Mouse (Mus musculus) heart, embryonic 12.5 days (tissue): ENCODE results near the gene Slc25a17. TPM values are rescaled to one million over a fixed set of nuclear protein-coding genes. Genes with fewer than 3 reads are reported as not detected.

Experiments
- ATAC-seq: fragments of 200-750 bp; cut with Nextera tagmentation; 2 replicates; pipeline ENCODE4 v1.8.0; 2017; ENCODE audit warnings: moderate TSS enrichment, moderate library complexity; ENCODE audit not compliant: insufficient number of reproducible peaks, low FRiP score
- H3K27ac ChIP-seq: fragments of 300-500 bp; sonication (generic); 2 replicates; pipeline ENCODE4 v1.5.1; 2016; ENCODE audit warnings: mild to moderate bottlenecking, moderate library complexity; ENCODE audit not compliant: poor library complexity, severe bottlenecking
- H3K27me3 ChIP-seq: fragments of 300-500 bp; sonication (generic); replicated peaks from 2 replicates; pipeline ENCODE4 v1.6.1; 2016; ENCODE audit warnings: mild to moderate bottlenecking, moderate library complexity
- H3K36me3 ChIP-seq: fragments of 300-500 bp; sonication (generic); 2 replicates; pipeline ENCODE4 v1.6.1; 2016; ENCODE audit warnings: mild to moderate bottlenecking, moderate library complexity
- H3K4me1 ChIP-seq: fragments of 300-500 bp; sonication (generic); replicated peaks from 2 replicates; pipeline ENCODE4 v1.6.1; 2016; ENCODE audit warnings: mild to moderate bottlenecking
- H3K4me2 ChIP-seq: fragments of 300-500 bp; sonication (generic); 2 replicates; pipeline ENCODE4 v1.6.1; 2016; ENCODE audit warnings: mild to moderate bottlenecking, moderate library complexity
- H3K4me3 ChIP-seq: fragments of 300-500 bp; sonication (generic); 2 replicates; pipeline ENCODE4 v1.5.1; 2016; ENCODE audit warnings: mild to moderate bottlenecking
- H3K9ac ChIP-seq: fragments of 300-500 bp; sonication (generic); 2 replicates; pipeline ENCODE4 v1.6.1; 2016; ENCODE audit warnings: mild to moderate bottlenecking, moderate library complexity
- H3K9me3 ChIP-seq: fragments of 300-500 bp; sonication (generic); replicated peaks from 2 replicates; pipeline ENCODE4 v1.6.1; 2016; ENCODE audit warnings: mild to moderate bottlenecking, moderate library complexity
- WGBS: fragments of 180-500 bp; shearing (Covaris S2); methylation state at CpG from one replicate; pipeline ENCODE4 v1.1.7; 2016; 5-methylcytosine and 5-hydroxymethylcytosine counted together
- polyA plus RNA-seq: library from polyadenylated mRNA; unstranded; fragments of >200 nt; fragmentation: Nextera tagmentation; extraction: Ambion mirVana; gene quantifications from 2 replicates; pipeline ENCODE4 v1.2.1, GENCODE M21; 2016

Slc25a17 gene
- polyA plus RNA-seq, 1 experiment from 2014 or later: 54.1 TPM

DNA sequence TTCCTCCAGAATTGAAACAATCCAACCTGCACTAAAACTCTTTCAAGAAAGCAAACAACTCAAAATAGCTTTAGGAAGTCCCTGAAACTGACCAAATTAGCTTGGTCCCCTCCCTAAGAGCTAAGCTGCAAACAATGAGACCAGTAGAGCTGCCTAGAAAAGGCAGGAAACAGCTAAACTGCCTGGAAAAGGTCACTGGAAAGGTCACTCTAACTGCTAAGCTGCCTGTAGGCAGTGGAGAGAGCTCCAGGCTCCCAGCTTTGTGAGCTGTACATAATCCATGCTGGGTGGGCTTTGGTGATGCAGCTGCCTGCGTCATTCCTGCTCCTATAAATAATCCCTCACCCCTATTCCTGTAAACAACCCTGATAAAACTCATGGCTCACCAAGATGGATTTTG, 9.7 kb upstream of the Slc25a17 start:
- Histone ChIP-seq H3K4me3 (no peak overlapping the region), H3K27ac (no peak overlapping the region), H3K27me3 (no peaks in the 10 kb centered on the region), H3K9me3 (no peaks in the 10 kb centered on the region), H3K36me3 (peaks cover 77% of the 10 kb centered on the region), H3K4me1 (no peaks in the 10 kb centered on the region), H3K9ac (no peak overlapping the region), H3K4me2 (no peak overlapping the region)
- 86% methylated on average over 1 of the region's 1 CpGs for WGBS
- no peak for ATAC-seq

DNA sequence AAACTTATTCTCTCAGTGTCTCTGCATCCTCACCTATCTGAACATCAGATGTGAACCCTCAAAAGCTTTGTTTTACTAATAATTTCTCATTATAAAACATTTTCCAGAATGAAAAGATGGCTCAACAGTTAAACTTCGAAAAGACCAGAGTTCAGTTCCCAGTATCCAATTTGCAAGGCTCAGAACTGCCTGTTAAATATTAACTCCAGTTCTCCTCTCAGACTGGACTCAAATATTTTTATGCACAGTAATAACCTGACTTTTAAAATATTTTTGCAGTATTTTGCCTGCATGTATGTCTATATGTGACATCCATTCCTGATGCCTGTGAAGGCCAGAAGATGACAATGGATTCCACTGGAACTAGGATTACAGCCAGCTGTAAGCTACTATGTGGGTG, 8.0 kb upstream of the Slc25a17 start:
- Histone ChIP-seq H3K4me1 (no peaks in the 10 kb centered on the region), H3K27me3 (no peaks in the 10 kb centered on the region), H3K4me3 (no peak overlapping the region), H3K9me3 (no peaks in the 10 kb centered on the region), H3K27ac (no peak overlapping the region), H3K9ac (no peak overlapping the region), H3K36me3 (peaks cover 78% of the 10 kb centered on the region), H3K4me2 (no peak overlapping the region)
- 90% methylated on average over 1 of the region's 1 CpGs for WGBS
- ATAC-seq: no peak

DNA sequence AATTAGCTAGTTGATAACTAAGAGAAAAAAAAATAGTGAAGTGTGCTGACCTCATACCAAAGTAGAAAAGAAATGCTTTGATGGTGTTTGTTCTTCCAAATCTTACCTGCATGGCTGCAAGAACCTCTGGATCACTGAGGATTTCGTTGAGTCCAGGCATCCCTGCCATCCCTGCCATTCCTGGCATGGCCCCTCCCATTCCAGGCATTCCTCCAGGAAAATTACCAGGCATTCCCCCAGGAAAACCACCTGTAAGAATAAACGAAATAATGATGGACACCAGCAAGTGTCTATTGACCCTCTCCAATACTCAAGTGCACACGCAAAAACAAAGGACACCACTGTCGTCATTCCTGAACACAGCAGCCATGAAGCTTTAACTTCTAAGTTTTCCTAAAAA, 5.6 kb upstream of the Slc25a17 start:
- Histone ChIP-seq H3K4me1 (peaks cover 5% of the 10 kb centered on the region), H3K27ac (no peak overlapping the region), H3K4me2 (no peak overlapping the region), H3K4me3 (no peak overlapping the region), H3K27me3 (no peaks in the 10 kb centered on the region), H3K9me3 (no peaks in the 10 kb centered on the region), H3K36me3 (peaks cover 67% of the 10 kb centered on the region), H3K9ac (no peak overlapping the region)
- 80% methylated on average over 4 of the region's 4 CpGs for WGBS
- ATAC-seq: no peak

DNA sequence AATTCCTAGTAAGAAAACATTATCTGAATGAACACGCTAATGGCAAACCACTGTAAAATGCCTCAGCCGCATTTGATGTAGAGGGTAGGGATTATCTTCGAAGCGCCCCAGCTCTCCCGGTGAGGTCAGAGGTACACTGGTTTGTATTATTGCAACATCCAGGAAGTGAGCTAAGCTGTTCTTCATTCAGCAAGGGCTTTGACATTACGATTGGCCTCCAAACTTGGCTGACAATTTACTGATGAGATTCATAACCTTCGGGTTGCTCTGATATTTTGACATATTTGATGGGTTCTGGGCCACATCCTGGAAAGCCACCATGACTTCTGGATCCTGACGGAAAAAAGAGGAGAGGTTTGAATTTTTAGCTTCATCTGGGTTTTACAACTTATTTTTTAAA, 4.6 kb upstream of the Slc25a17 start:
- Histone ChIP-seq H3K4me3 (no peak overlapping the region), H3K4me1 (peaks cover 9% of the 10 kb centered on the region), H3K36me3 (peaks cover 59% of the 10 kb centered on the region), H3K9me3 (no peaks in the 10 kb centered on the region), H3K27me3 (no peaks in the 10 kb centered on the region), H3K27ac (no peak overlapping the region), H3K9ac (no peak overlapping the region), H3K4me2 (no peak overlapping the region)
- no peak for ATAC-seq
- WGBS: 82% methylated on average over 8 of the region's 8 CpGs

DNA sequence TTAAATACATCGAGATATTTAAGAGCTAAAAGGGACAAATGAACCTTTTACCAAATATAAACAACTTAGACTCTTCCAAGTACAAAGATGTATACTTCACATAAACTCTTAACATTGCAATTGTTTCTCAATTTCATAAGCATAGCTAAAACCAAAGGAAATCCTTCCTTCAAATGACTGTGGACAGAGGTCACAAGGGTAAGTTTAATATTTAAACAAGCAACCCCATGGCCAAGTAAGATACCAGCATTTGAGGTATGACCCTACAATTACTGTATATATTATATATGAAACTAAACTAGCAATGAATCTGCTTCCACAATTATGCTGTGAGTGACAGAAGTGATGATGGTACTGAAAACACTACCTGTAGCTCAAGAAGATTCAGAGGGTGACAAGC, 3.7 kb upstream of the Slc25a17 start:
- H3K4me3 ChIP-seq: no peak overlapping the region
- no peak overlapping the region for H3K4me2 ChIP-seq
- no peaks in the 10 kb centered on the region for H3K27me3 ChIP-seq
- 86% methylated on average over 1 of the region's 1 CpGs for WGBS
- no peak overlapping the region for H3K27ac ChIP-seq
- H3K9ac ChIP-seq: no peak overlapping the region
- peaks cover 17% of the 10 kb centered on the region for H3K4me1 ChIP-seq
- peaks cover 52% of the 10 kb centered on the region for H3K36me3 ChIP-seq
- no peaks in the 10 kb centered on the region for H3K9me3 ChIP-seq
- ATAC-seq: no peak

DNA sequence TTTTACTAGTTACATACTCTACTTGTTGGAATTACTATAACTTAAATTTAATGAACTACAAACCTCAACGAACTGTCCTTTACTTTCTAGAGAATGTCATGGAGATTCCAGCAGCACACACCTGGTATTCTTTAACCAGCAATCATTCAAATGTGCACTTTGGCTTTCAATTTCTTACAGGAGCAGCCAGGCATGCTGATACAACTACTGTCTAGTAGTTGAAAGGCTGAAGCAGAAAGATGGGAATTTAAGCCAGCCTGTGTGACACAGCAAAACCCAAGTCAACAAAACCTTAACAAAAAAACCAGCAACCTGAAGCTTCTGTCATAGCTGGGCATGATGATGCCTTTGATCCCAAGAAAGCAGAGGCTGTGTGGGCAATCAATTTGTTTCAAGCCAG, 1.9 kb upstream of the Slc25a17 start:
- Histone ChIP-seq H3K36me3 (peaks cover 41% of the 10 kb centered on the region), H3K4me3 (no peak overlapping the region), H3K9ac (no peak overlapping the region), H3K9me3 (no peaks in the 10 kb centered on the region), H3K4me2 (no peak overlapping the region), H3K27ac (no peak overlapping the region), H3K4me1 (peaks cover 22% of the 10 kb centered on the region), H3K27me3 (no peaks in the 10 kb centered on the region)
- WGBS: 72% methylated on average over 1 of the region's 1 CpGs
- no peak for ATAC-seq

DNA sequence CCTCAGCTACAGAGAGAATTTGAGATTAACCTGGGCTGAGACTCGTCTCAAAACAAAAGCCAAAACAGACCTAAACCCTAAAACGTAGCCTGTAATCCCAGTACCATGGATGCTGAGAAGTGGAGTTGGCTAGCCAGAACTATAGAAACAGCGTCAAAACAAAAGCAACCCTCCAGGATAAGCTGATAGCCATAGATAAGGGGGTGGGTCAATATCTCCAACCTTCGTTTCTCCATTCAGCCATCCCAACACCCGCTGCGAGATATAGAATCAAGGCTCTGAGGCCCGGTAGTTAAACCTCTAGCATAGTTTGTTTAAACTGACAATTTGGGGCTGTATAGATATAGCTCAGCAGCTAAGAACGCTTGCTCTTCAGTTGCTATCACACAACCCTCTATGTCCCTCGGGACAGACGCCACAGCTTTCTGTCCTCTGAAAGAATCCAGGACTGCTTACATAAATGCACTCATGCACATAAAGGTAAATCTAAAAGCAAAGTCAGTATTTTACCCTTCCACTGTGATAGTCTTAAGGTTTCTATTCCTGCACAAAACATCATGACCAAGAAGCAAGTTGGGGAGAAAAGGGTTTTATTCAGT, 904 bp upstream of the Slc25a17 start:
- Histone ChIP-seq H3K36me3 (peaks cover 32% of the 10 kb centered on the region), H3K27ac (peak overlapping the region; percentile 83), H3K4me3 (peak overlapping the region; percentile 71; the same call in 1 of the 2 replicates), H3K27me3 (no peaks in the 10 kb centered on the region), H3K9me3 (no peaks in the 10 kb centered on the region), H3K4me1 (peaks cover 22% of the 10 kb centered on the region), H3K4me2 (peak overlapping the region; percentile 86), H3K9ac (no peak overlapping the region)
- no peak for ATAC-seq
- 19% methylated on average over 10 of the region's 10 CpGs for WGBS

DNA sequence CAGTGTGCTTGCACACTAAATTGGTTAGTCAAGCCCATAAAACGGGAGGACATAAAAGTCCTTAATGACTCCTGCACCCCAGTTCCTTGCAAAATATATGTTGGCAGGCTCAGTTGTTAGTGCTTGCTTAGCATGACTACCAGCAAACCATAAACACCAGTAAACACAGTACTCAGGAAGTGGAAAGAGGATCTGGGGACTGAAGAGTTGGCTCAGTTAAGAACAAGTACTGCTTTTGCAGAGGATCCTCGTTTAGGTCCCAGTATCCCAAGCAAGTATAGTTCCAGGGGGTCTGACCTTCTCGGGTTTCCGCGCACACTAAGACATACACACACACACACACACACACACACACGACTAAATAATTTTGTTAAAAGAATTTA, 401 bp upstream of the Slc25a17 start:
- WGBS: 36% methylated on average over 6 of the region's 6 CpGs
- H3K9ac ChIP-seq: no peak overlapping the region
- peak overlapping the region; percentile 71 for H3K4me3 ChIP-seq
- H3K4me1 ChIP-seq: peaks cover 22% of the 10 kb centered on the region
- peak overlapping the region; percentile 83 for H3K27ac ChIP-seq
- no peaks in the 10 kb centered on the region for H3K9me3 ChIP-seq
- no peaks in the 10 kb centered on the region for H3K27me3 ChIP-seq
- peak overlapping the region; percentile 86 for H3K4me2 ChIP-seq
- ATAC-seq: peak; percentile 46; the same call in 1 of the 2 replicates
- H3K36me3 ChIP-seq: peaks cover 27% of the 10 kb centered on the region

DNA sequence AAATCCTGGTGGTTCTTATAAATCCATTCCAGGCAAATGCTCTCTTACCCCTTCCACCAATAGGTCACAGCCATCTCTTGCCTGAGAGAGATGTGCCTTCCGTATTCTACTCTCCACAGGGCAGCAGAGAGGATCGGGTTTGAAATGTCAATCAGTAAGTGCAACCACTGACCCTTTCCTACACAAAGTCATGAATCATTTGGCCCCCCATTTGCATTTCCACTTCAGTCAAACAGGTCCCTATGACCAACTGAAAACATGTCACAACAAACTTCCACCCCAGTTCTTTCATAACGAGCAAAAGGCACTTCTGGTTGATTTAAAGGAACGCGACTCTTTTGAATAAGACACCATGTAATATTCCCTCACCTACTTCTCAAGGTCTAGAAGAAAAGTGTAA, 1.2 kb downstream of the Slc25a17 start:
- H3K4me3 ChIP-seq: no peak overlapping the region
- WGBS: 90% methylated on average over 5 of the region's 5 CpGs
- no peak for ATAC-seq
- no peak overlapping the region for H3K27ac ChIP-seq
- H3K4me1 ChIP-seq: peaks cover 22% of the 10 kb centered on the region
- H3K9me3 ChIP-seq: no peaks in the 10 kb centered on the region
- no peak overlapping the region for H3K9ac ChIP-seq
- no peaks in the 10 kb centered on the region for H3K27me3 ChIP-seq
- peaks cover 18% of the 10 kb centered on the region for H3K36me3 ChIP-seq
- peak overlapping the region; percentile 2; the same call in 1 of the 2 replicates for H3K4me2 ChIP-seq

DNA sequence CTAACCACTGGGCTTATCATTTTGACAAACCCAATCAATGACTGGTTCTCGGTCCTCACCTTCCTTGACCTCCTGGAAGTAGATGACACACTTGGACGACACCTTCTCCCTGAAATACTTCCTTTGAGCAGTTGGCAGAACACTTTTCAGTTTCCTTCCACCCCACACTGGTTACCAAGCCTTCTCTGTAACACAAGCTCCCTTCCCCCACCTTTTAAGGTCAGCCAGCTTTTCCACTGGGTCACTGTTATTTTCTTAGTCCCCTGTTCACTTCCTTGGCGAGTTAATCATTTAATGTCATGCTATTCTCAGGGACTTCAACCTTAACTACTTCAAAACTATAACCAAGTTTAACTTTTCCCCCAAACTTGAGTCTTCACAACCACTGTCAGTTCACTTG, 1.7 kb downstream of the Slc25a17 start:
- no peak for ATAC-seq

DNA sequence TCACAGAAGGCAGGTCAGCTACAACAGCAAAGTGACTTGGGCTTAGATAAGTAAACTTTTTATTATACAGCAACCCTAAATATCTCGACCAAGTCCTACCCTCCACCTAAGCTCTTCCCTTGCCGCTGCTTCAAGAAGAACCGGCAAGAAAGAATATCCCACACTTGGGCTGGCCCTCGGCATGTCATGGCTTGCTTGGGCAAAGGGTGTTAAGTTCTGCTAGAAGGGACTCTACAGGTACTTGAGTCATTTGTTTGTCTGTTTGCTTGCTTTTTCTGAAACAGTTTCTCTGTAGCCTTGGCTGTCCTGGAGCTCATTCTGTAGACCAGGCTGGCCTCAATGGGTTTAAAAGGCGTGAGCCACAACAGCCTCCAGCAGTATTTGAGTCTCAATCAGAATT, 3.7 kb downstream of the Slc25a17 start:
- no peak for ATAC-seq
- WGBS: 56% methylated on average over 5 of the region's 5 CpGs
- Histone ChIP-seq H3K27me3 (no peaks in the 10 kb centered on the region), H3K9me3 (no peaks in the 10 kb centered on the region), H3K4me3 (no peak overlapping the region), H3K4me1 (peaks cover 22% of the 10 kb centered on the region), H3K9ac (no peak overlapping the region), H3K27ac (no peak overlapping the region), H3K4me2 (no peak overlapping the region), H3K36me3 (0 out of 2 replicates have a peak, but pooled peaks cover 4% of the 10 kb centered on the region)

More for the DNA sequence above, 1.7 kb downstream of the Slc25a17 start:
- Histone ChIP-seq H3K36me3 (peaks cover 15% of the 10 kb centered on the region), H3K4me3 (no peak overlapping the region), H3K4me2 (no peak overlapping the region), H3K27ac (no peak overlapping the region), H3K9ac (no peak overlapping the region), H3K4me1 (peaks cover 22% of the 10 kb centered on the region), H3K9me3 (no peaks in the 10 kb centered on the region), H3K27me3 (no peaks in the 10 kb centered on the region)
- WGBS: 78% methylated on average over 3 of the region's 3 CpGs

DNA sequence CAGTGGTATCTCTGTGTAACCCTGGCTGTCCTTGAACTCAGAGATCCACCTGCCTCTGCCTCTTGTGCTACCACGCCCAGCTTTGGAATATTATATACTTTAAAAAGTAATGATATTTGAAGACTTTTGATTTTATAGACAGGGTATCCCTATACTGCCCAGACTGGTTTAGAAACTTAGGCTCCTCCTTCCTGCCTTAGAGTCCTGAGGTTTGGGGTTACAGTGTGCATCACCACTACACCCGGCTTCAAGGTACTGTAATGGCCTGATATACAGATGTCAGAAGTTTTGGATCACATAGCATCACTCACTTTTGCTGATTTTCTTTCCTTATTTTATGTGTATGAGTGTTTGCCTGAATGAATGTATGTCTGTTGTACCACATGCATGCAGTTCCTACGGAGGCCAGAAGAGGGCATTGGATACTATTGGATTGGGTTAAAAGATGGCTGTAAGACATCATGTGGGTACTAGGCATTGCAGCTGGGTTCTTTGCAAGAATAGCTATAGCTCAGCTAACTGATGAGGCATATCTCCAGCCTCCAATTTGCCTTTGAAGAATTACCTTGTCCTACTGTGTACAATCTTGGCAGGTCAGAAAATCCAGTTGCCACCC, 5.4 kb downstream of the Slc25a17 start:
- no peaks in the 10 kb centered on the region for H3K27me3 ChIP-seq
- H3K9me3 ChIP-seq: no peaks in the 10 kb centered on the region
- no peak overlapping the region for H3K27ac ChIP-seq
- 57% methylated on average over 3 of the region's 3 CpGs for WGBS
- H3K4me1 ChIP-seq: peaks cover 17% of the 10 kb centered on the region
- ATAC-seq: no peak; the same call in 1 of the 2 replicates
- 0 out of 2 replicates have a peak, but pooled peaks cover 4% of the 10 kb centered on the region for H3K36me3 ChIP-seq
- H3K4me2 ChIP-seq: no peak overlapping the region
- H3K9ac ChIP-seq: no peak overlapping the region
- H3K4me3 ChIP-seq: no peak overlapping the region
